Mouse (Mus musculus) heart, postnatal 36 days (tissue): ENCODE results near the gene Ypel5. TPM values are rescaled to one million over a fixed set of nuclear protein-coding genes. Genes with fewer than 3 reads are reported as not detected.

Experiments
- DNase-seq, 2 experiments: peaks; one replicate each; pipeline ENCODE4 v3.0.0; 2021 to 2022
- intact Hi-C: fragments of 180-260 bp; cut with DNase I; formaldehyde crosslinking; loops from one replicate; pipeline ENCODE4 v1.15.1; 2025
- total RNA-seq, 2 experiments: library from RNA; stranded (reverse); gene quantifications; 2 replicates each; pipeline ENCODE4 v1.2.3; 2021

Ypel5 gene
- total RNA-seq, 2 experiments from 2014 or later: 36.9 to 43.4 TPM

DNA sequence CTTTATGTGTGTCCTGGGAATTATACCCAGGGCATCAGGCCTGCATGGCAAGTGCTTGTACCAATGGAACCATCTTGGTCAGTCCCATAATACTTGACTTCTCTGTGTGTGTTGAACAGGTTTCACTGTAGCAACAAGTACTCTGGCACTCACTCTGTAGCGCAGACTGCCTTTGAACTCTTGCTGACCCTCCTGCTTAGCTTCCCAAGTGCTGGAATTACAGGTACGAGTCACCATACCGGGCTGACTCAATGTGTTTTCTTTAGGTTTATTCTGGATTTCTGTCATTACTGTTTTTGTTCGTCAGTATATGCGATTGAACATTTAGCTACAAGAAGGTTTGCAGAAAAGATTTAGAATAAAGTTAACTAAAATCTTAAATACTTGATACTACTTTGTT is 61.7 kb downstream of the Ypel5 start:
- DNase-seq: no peak
- intact Hi-C loops: loop anchor here (10.0 kb wide), 1 partner anchor 297 kb away; no protein-coding TSS in a partner anchor

GRCm38 (mm10) chr17:72898775-72899174 is 62.5 kb downstream of the Ypel5 start:
- DNase-seq: no peak
- intact Hi-C loops: loop anchor here (10.0 kb wide), 1 partner anchor 296 kb away; no protein-coding TSS in a partner anchor

Other genes starting within 250 kb of the Ypel5 start
- not detected for gene Alk, start 231.8 kb upstream of the Ypel5 start, total RNA-seq
- 100 to 1,000 TPM; 339 to 436 TPM for gene Lbh, start 81.9 kb downstream of the Ypel5 start, total RNA-seq